Mouse (Mus musculus) ES-E14 (cell line): ENCODE results near the gene Lemd1. TPM values are rescaled to one million over a fixed set of nuclear protein-coding genes. Genes with fewer than 3 reads are reported as not detected.
A peak's percentile ranks its signal among the peaks of the same experiment; 100 is the strongest.

Source experiments
- DNase-seq: peaks from one replicate; pipeline ENCODE4 v3.0.0-alpha.2; 2013; ENCODE audit warnings: low read depth, low spot score
- H3K27ac ChIP-seq: 2 replicates; pipeline ENCODE4 v1.5.1; 2012; ENCODE audit warnings: low read depth, mild to moderate bottlenecking, low read length, moderate library complexity, mixed read lengths; ENCODE audit not compliant: poor library complexity, insufficient read depth, severe bottlenecking
- H3K36me3 ChIP-seq: 2 replicates; pipeline ENCODE4 v1.6.1; 2012; ENCODE audit warnings: mild to moderate bottlenecking, low read length, moderate library complexity, mixed read lengths; ENCODE audit not compliant: control insufficient read depth, poor library complexity, insufficient read depth, severe bottlenecking
- H3K4me1 ChIP-seq, 2 experiments: fragments of 150-350 bp in 1 of 2; sonication (generic) in 1 of 2; 2 replicates each; pipeline ENCODE4 v1.6.1; 2012; ENCODE audit warnings: low read length in 2 of 2, mild to moderate bottlenecking in 1 of 2, mixed read lengths in 1 of 2; ENCODE audit not compliant: control insufficient read depth in 2 of 2, insufficient read depth in 2 of 2, poor library complexity in 1 of 2
- H3K4me3 ChIP-seq, 2 experiments: fragments of 150-350 bp in 1 of 2; sonication (generic) in 1 of 2; 2 replicates each; pipeline ENCODE4 v1.5.1; 2012; ENCODE audit warnings: low read length in 2 of 2, low read depth in 1 of 2, mild to moderate bottlenecking in 1 of 2, mixed read lengths in 1 of 2; ENCODE audit not compliant: insufficient read depth in 1 of 2, poor library complexity in 1 of 2, severe bottlenecking in 1 of 2
- H3K9ac ChIP-seq: 2 replicates; pipeline ENCODE4 v1.6.1; 2012; ENCODE audit warnings: low read depth, mild to moderate bottlenecking, low read length, mixed read lengths; ENCODE audit not compliant: poor library complexity, insufficient read depth, severe bottlenecking
- H3K9me3 ChIP-seq: fragments of 150-350 bp; sonication (generic); 2 replicates; pipeline ENCODE4 v1.6.1; 2012; ENCODE audit warnings: low read depth, mild to moderate bottlenecking, low read length; ENCODE audit not compliant: control insufficient read depth, insufficient read depth
- CHD2 ChIP-seq: IDR thresholded peaks from 2 replicates; pipeline ENCODE4 v1.6.1; 2014; ENCODE audit warnings: mild to moderate bottlenecking, low read depth, low read length, inconsistent platforms
- HCFC1 ChIP-seq: IDR thresholded peaks from 2 replicates; pipeline ENCODE4 v1.6.1; 2012; ENCODE audit warnings: low read length, inconsistent platforms, borderline replicate concordance; ENCODE audit not compliant: insufficient read depth
- MAFK ChIP-seq: IDR thresholded peaks from 2 replicates; pipeline ENCODE4 v1.6.1; 2014; ENCODE audit warnings: mild to moderate bottlenecking, low read depth, low read length, inconsistent platforms; ENCODE audit not compliant: insufficient read depth
- ZC3H11A ChIP-seq: IDR thresholded peaks from 2 replicates; pipeline ENCODE4 v1.6.1; 2012; ENCODE audit warnings: low read depth, mild to moderate bottlenecking, inconsistent platforms, low read length, borderline replicate concordance
- ZNF384 ChIP-seq: IDR thresholded peaks from 2 replicates; pipeline ENCODE4 v1.6.1; 2012; ENCODE audit warnings: low read depth, low read length, inconsistent platforms
- in situ Hi-C, 2 experiments: fragments of 600-800 bp; cut with MboI; formaldehyde crosslinking; loops; one replicate each; pipeline ENCODE4 v1.15.1; 2025; ENCODE audit warnings: low sequenced_read_pairs in 2 of 2, inconsistent platforms in 1 of 2; ENCODE audit not compliant: unreplicated experiment in 2 of 2
- total RNA-seq: library from RNA; depleted of rRNA; stranded (reverse); fragments of 300-350 nt; gene quantifications from 2 replicates; pipeline ENCODE4 v1.2.3, GENCODE M21; 2012

The Lemd1 gene
- total RNA-seq, 1 experiment = 3.9 TPM

DNA sequence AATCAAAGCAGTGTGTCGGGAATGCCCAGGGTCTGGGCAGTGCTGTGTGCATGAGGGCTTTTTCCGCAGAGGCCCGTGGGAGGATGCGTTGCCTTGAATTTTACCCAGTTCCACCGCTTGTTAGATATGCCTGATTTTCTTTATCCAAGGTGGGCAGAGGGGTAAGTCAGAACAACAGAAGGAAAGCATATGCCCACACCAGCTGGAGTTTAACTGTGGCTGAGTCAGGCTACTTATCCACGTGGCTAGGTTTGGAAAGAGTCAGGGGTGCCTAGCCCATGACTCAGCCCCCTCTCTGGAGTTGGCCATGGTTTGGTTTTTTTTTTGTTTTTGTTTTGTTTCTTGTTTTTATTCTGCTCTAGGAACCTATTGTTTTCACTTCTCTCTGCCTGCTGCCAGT, 8.0 kb downstream of the Lemd1 start:
- no peak for DNase-seq
- Histone ChIP-seq H3K9me3 (no peaks in the 10 kb centered on the region), H3K9ac (peak overlapping the region; percentile 58; the same call in 1 of the 2 replicates), H3K27ac (peak overlapping the region; percentile 93), H3K4me1 (peaks cover 10 to 45% of the 10 kb centered on the region in 2 experiments), H3K4me3 (peak overlapping the region in 1 of 2 experiments; percentile 53; a peak in 2 of 4 replicates), H3K36me3 (peaks cover 2% of the 10 kb centered on the region; the same call in 1 of the 2 replicates)
- in situ Hi-C loops = no loop called here
- 0 out of 2 replicates have a peak, but pooled peaks have one; percentile 25 for TF ChIP-seq MAFK
- no peak for TF ChIP-seq ZC3H11A

DNA sequence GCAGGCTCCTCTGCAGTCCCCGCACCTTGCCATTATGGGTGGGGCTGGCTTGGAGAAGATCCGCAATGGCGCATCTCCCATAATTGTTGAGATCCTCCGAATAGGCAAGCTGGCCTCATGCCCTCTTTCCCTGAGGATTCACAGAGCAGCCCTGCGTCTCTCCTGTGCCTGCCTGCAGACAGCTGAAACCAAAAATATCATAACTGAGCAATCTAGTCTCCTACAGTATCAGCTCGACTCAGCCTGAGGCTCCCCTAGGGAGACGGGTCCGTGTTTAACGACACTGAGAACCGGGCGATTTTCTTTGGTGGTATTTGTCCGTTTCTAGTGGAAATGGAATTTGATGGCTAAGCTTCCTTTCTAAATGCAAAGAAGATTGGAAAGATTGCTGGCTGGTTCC, 8.7 kb downstream of the Lemd1 start:
- TF ChIP-seq ZNF384 = no peak
- no peak for TF ChIP-seq MAFK
- no peak for TF ChIP-seq HCFC1
- TF ChIP-seq ZC3H11A = no peak
- no peak for TF ChIP-seq CHD2
- Histone ChIP-seq H3K36me3 (peaks cover 2% of the 10 kb centered on the region; the same call in 1 of the 2 replicates), H3K27ac (peak overlapping the region; percentile 93), H3K9me3 (no peaks in the 10 kb centered on the region), H3K9ac (peak overlapping the region; percentile 42; the same call in 1 of the 2 replicates), H3K4me3 (peak overlapping the region in 1 of 2 experiments; percentile 53; a peak in 2 of 4 replicates), H3K4me1 (peaks cover 8 to 46% of the 10 kb centered on the region in 2 experiments)
- DNase-seq = no peak
- in situ Hi-C loops = no loop called here

DNA sequence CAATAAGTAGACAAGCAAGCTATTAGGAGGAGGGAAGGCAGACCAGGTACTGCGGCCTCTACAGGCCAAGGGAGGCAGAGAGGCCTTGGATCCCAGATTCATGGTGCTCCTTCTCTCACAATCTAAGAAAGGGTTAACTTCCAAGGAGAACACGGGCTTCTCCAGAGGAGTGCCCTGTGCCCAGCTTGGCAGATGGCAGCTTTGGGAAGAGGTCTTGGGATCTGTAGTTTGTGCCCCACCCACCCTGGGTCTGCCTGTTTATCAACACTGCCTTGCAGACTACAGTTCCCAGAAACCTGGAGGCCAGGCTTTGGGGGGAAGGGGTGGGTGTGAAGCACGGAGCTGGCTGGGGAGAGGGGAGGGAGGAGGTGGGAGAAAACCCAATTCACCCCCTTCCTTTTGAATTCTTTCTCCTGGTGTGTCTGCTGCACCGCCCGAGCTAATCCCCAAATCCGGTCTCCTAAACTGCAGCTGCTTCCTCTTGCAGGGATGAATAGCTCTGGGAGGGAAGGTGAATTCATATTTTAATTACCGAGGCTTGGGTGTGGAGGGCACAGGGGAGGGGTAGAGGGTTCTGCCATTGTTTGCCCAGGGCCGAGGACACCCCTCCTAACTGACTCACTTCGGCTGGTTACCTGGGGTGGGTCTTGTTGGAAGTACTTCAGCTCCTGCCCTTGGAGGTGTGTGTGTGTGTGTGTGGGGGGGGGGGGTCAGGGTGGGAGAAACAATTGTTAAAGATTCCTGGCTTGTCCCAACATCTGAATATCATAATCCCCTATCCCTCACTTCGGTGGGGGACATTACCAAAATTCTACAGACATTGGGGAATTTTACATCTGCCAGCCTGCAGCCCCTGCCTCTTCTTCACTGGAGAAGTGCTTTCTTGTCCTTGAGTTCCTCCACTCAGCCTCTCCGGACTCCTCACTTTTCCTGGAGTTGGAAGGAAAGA, 9.6 kb downstream of the Lemd1 start:
- H3K36me3 ChIP-seq = peaks cover 2% of the 10 kb centered on the region; the same call in 1 of the 2 replicates
- H3K27ac ChIP-seq = peak overlapping the region; percentile 96
- H3K9me3 ChIP-seq = no peaks in the 10 kb centered on the region
- DNase-seq = peak; percentile 92
- peaks cover 2 to 44% of the 10 kb centered on the region in 2 experiments; a peak in 2 of 4 replicates for H3K4me1 ChIP-seq
- in situ Hi-C loops = no loop called here
- TF ChIP-seq ZC3H11A (no peak), MAFK (no peak), ZNF384 (no peak), HCFC1 (peak; percentile 88)
- H3K9ac ChIP-seq = peak overlapping the region; percentile 42; the same call in 1 of the 2 replicates
- H3K4me3 ChIP-seq = peak overlapping the region in 1 of 2 experiments; percentile 53; a peak in 2 of 4 replicates

DNA sequence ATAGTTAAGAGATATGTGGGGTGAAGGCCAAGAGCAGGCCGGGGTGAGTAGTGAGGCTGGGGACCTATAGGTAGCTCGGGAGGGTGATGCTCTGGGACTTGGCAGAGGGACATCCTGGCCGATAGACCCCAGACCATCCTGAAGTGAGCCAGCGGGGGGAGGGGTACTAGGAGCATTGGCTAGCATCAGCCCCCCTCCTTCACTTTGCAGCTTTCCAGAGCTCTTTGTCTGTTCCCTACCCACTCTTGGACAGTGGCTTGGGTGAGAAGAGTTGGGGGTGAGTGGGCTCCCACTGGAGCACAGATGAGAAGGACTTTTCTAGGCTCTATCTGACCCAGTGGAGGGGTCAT, 10.3 kb downstream of the Lemd1 start:
- Histone ChIP-seq H3K27ac (peak overlapping the region; percentile 96), H3K4me1 (peaks cover 4 to 47% of the 10 kb centered on the region in 2 experiments; a peak in 2 of 4 replicates), H3K9me3 (no peaks in the 10 kb centered on the region), H3K9ac (0 out of 2 replicates have a peak overlapping the region, but pooled peaks have one; percentile 8), H3K36me3 (peaks cover 2% of the 10 kb centered on the region; the same call in 1 of the 2 replicates), H3K4me3 (peak overlapping the region in 1 of 2 experiments; percentile 32; a peak in 2 of 4 replicates)
- in situ Hi-C loops = no loop called here
- no peak for DNase-seq
- TF ChIP-seq MAFK (no peak), ZC3H11A (no peak), ZNF384 (no peak), CHD2 (no peak), HCFC1 (no peak)
